Mouse (Mus musculus) midbrain, embryonic 11.5 days (tissue): ENCODE measurements around the gene Man2b1. TPM values are rescaled to one million over a fixed set of nuclear protein-coding genes. Genes with fewer than 3 reads are reported as not detected.
"Not testable (repeated sequence)": the region's sequence is repeated elsewhere in the genome, so short reads cannot be mapped to it uniquely, and the experiment has no call there.

Experiments
- ATAC-seq: fragments of 200-750 bp; cut with Nextera tagmentation; 2 replicates; pipeline ENCODE4 v1.8.0; 2017; ENCODE audit warnings: moderate TSS enrichment, moderate library complexity; ENCODE audit not compliant: low FRiP score
- DNase-seq: peaks from one replicate; pipeline ENCODE4 v3.0.0; 2015; ENCODE audit warnings: low spot score; ENCODE audit errors: missing footprints
- H3K27ac ChIP-seq: fragments of 300-500 bp; sonication (generic); 2 replicates; pipeline ENCODE4 v1.5.1; 2014; ENCODE audit warnings: low read depth, low read length
- H3K27me3 ChIP-seq: fragments of 300-500 bp; sonication (generic); 2 replicates; pipeline ENCODE4 v1.6.1; 2014; ENCODE audit warnings: mild to moderate bottlenecking, low read length, moderate library complexity, mixed read lengths; ENCODE audit not compliant: control insufficient read depth, insufficient read depth
- H3K36me3 ChIP-seq: fragments of 300-500 bp; sonication (generic); 2 replicates; pipeline ENCODE4 v1.6.1; 2014; ENCODE audit warnings: mild to moderate bottlenecking, low read length, moderate library complexity, mixed read lengths; ENCODE audit not compliant: control insufficient read depth, insufficient read depth
- H3K4me1 ChIP-seq: fragments of 300-500 bp; sonication (generic); 2 replicates; pipeline ENCODE4 v1.6.1; 2014; ENCODE audit warnings: low read length; ENCODE audit not compliant: control insufficient read depth, insufficient read depth
- H3K4me2 ChIP-seq: fragments of 300-500 bp; sonication (generic); 2 replicates; pipeline ENCODE4 v1.6.1; 2014; ENCODE audit warnings: mild to moderate bottlenecking, moderate library complexity
- H3K4me3 ChIP-seq: fragments of 300-500 bp; sonication (generic); 2 replicates; pipeline ENCODE4 v1.5.1; 2014; ENCODE audit warnings: low read depth, low read length
- H3K9ac ChIP-seq: fragments of 300-500 bp; sonication (generic); 2 replicates; pipeline ENCODE4 v1.6.1; 2014; ENCODE audit warnings: low read length
- H3K9me3 ChIP-seq: fragments of 300-500 bp; sonication (generic); 2 replicates; pipeline ENCODE4 v1.6.1; 2016; ENCODE audit warnings: low read length; ENCODE audit not compliant: control insufficient read depth
- WGBS: fragments of 180-500 bp; shearing (Covaris S2); extraction: QIAGEN DNeasy Blood & Tissue Kit; methylation state at CpG from one replicate; pipeline ENCODE4 v1.1.7; 2014; 5-methylcytosine and 5-hydroxymethylcytosine counted together
- polyA plus RNA-seq: library from polyadenylated mRNA; unstranded; fragments of >200 nt; fragmentation: Nextera tagmentation; extraction: Ambion mirVana; gene quantifications from 2 replicates; pipeline ENCODE4 v1.2.1, GENCODE M21; 2014

Man2b1 gene
- polyA plus RNA-seq, 1 experiment from 2014 or later = 16.9 TPM

- under 1% methylated on average over 30 of the region's 30 CpGs for WGBS
- peak within 1 kb of the TSS; percentile 93 for H3K4me2 ChIP-seq
- DNase-seq (peak; percentile 98), ATAC-seq (peak; percentile 20)
- H3K4me3 ChIP-seq = peak within 1 kb of the TSS; percentile 87
- H3K9ac ChIP-seq = peak within 1 kb of the TSS; percentile 92
- H3K9me3 ChIP-seq = no peaks in the 10 kb centered on the region
- H3K27me3 ChIP-seq = no peaks in the 10 kb centered on the region
- peaks cover 10% of the 10 kb centered on the region for H3K4me1 ChIP-seq
- H3K27ac ChIP-seq = no peak within 1 kb of the TSS
- H3K36me3 ChIP-seq = peaks cover 5% of the 10 kb centered on the region; the same call in 1 of the 2 replicates
Observed at GRCm38 (mm10) chr8:85080532-85081215, 2.4 kb upstream of the Man2b1 start, which contains the start of gene Wdr83os. Wdr83os (plus strand) TSS chr8:85080740.

- H3K27ac ChIP-seq = no peak within 1 kb of the TSS
Observed at GRCm38 (mm10) chr8:85081216-85081555, 1.9 kb upstream of the Man2b1 start, which contains the start of gene Wdr83. Wdr83 (minus strand) TSS chr8:85081306.

GRCm38 (mm10) chr8:85082169-85082568 lies 901 bp upstream of the Man2b1 start:
- 94% methylated on average over 4 of the region's 4 CpGs for WGBS
- not testable (repeated sequence) for DNase-seq, H3K36me3 ChIP-seq, ATAC-seq, H3K27ac ChIP-seq, H3K9ac ChIP-seq, H3K4me2 ChIP-seq, H3K9me3 ChIP-seq, H3K27me3 ChIP-seq, H3K4me3 ChIP-seq
- peaks cover 10% of the 10 kb centered on the region for H3K4me1 ChIP-seq

More at GRCm38 (mm10) chr8:85081216-85081555, 1.9 kb upstream of the Man2b1 start, which contains the start of gene Wdr83:
- Histone ChIP-seq H3K9ac (peak within 1 kb of the TSS; percentile 92), H3K36me3 (peaks cover 1% of the 10 kb centered on the region; the same call in 1 of the 2 replicates), H3K9me3 (no peaks in the 10 kb centered on the region), H3K27me3 (no peaks in the 10 kb centered on the region), H3K4me3 (peak within 1 kb of the TSS; percentile 87), H3K4me2 (peak within 1 kb of the TSS; percentile 93), H3K4me1 (peaks cover 10% of the 10 kb centered on the region)
- DNase-seq (no peak), ATAC-seq (peak; percentile 56)
- WGBS = 2% methylated on average over 9 of the region's 9 CpGs

GRCm38 (mm10) chr8:85084633-85085032 lies 1.6 kb downstream of the Man2b1 start:
- Histone ChIP-seq H3K4me3 (no peak overlapping the region), H3K4me2 (no peak overlapping the region), H3K4me1 (peaks cover 7% of the 10 kb centered on the region), H3K27ac (no peak overlapping the region), H3K9ac (no peak overlapping the region), H3K27me3 (no peaks in the 10 kb centered on the region), H3K36me3 (no peaks in the 10 kb centered on the region), H3K9me3 (no peaks in the 10 kb centered on the region)
- DNase-seq (no peak), ATAC-seq (no peak)
- WGBS = 86% methylated on average over 8 of the region's 8 CpGs

GRCm38 (mm10) chr8:85086238-85086637 lies 3.2 kb downstream of the Man2b1 start:
- H3K27ac ChIP-seq = no peak overlapping the region
- ATAC-seq (no peak), DNase-seq (no peak)
- WGBS = 77% methylated on average over 3 of the region's 3 CpGs
- H3K27me3 ChIP-seq = no peaks in the 10 kb centered on the region
- H3K4me3 ChIP-seq = no peak overlapping the region
- H3K4me1 ChIP-seq = peaks cover 2% of the 10 kb centered on the region; the same call in 1 of the 2 replicates
- H3K9me3 ChIP-seq = no peaks in the 10 kb centered on the region
- H3K9ac ChIP-seq = no peak overlapping the region
- no peaks in the 10 kb centered on the region for H3K36me3 ChIP-seq
- H3K4me2 ChIP-seq = no peak overlapping the region

- H3K36me3 ChIP-seq = no peaks in the 10 kb centered on the region
- no peaks in the 10 kb centered on the region for H3K9me3 ChIP-seq
- H3K4me3 ChIP-seq = no peak overlapping the region
Observed at GRCm38 (mm10) chr8:85088771-85089170, 5.7 kb downstream of the Man2b1 start.

GRCm38 (mm10) chr8:85090856-85091255 lies 7.8 kb downstream of the Man2b1 start:
- Histone ChIP-seq H3K9ac (no peak overlapping the region), H3K27ac (no peak overlapping the region), H3K9me3 (no peaks in the 10 kb centered on the region), H3K4me2 (no peak overlapping the region), H3K27me3 (no peaks in the 10 kb centered on the region), H3K4me1 (no peaks in the 10 kb centered on the region), H3K36me3 (no peaks in the 10 kb centered on the region), H3K4me3 (no peak overlapping the region)
- 92% methylated on average over 11 of the region's 11 CpGs for WGBS
- ATAC-seq = no peak
- DNase-seq = no peak

More at GRCm38 (mm10) chr8:85088771-85089170, 5.7 kb downstream of the Man2b1 start:
- no peak for DNase-seq
- Histone ChIP-seq H3K27me3 (no peaks in the 10 kb centered on the region), H3K4me1 (peaks cover under 1% of the 10 kb centered on the region; the same call in 1 of the 2 replicates), H3K9ac (no peak overlapping the region), H3K27ac (no peak overlapping the region), H3K4me2 (no peak overlapping the region)
- 85% methylated on average over 2 of the region's 2 CpGs for WGBS
- ATAC-seq = no peak

GRCm38 (mm10) chr8:85091526-85092090 lies 8.5 kb downstream of the Man2b1 start:
- H3K4me2 ChIP-seq = no peak overlapping the region
- H3K4me3 ChIP-seq = no peak overlapping the region
- H3K36me3 ChIP-seq = no peaks in the 10 kb centered on the region
- DNase-seq (no peak), ATAC-seq (no peak)
- H3K27me3 ChIP-seq = no peaks in the 10 kb centered on the region
- 32% methylated on average over 21 of the region's 21 CpGs for WGBS
- no peaks in the 10 kb centered on the region for H3K4me1 ChIP-seq
- no peak overlapping the region for H3K9ac ChIP-seq
- no peak overlapping the region for H3K27ac ChIP-seq
- H3K9me3 ChIP-seq = no peaks in the 10 kb centered on the region

- no peaks in the 10 kb centered on the region for H3K4me1 ChIP-seq
- H3K36me3 ChIP-seq = no peaks in the 10 kb centered on the region; the same call in 1 of the 2 replicates
- no peak overlapping the region for H3K4me3 ChIP-seq
- H3K4me2 ChIP-seq = no peak overlapping the region
- DNase-seq (no peak), ATAC-seq (no peak)
- H3K9ac ChIP-seq = no peak overlapping the region
- no peaks in the 10 kb centered on the region for H3K27me3 ChIP-seq
- WGBS = 92% methylated on average over 13 of the region's 13 CpGs
- no peaks in the 10 kb centered on the region for H3K9me3 ChIP-seq
- H3K27ac ChIP-seq = no peak overlapping the region
Observed at GRCm38 (mm10) chr8:85095051-85095450, 12.0 kb downstream of the Man2b1 start.
